Mouse (Mus musculus) brain, embryonic 14.5 days (tissue): ENCODE measurements around the gene Gm266. TPM values are rescaled to one million over a fixed set of nuclear protein-coding genes. Genes with fewer than 3 reads are reported as not detected.

ENCODE experiments used
- DNase-seq: peaks from one replicate; pipeline ENCODE4 v3.0.0-alpha.2; 2011; ENCODE audit warnings: low read depth
- CTCF ChIP-seq: fragments of 200-500 bp; IDR thresholded peaks from 2 replicates; pipeline ENCODE4 v1.5.1; 2012; ENCODE audit warnings: inconsistent platforms, mild to moderate bottlenecking, moderate library complexity, borderline replicate concordance; ENCODE audit not compliant: insufficient read depth, insufficient read length; ENCODE audit errors: extremely low read depth
- POLR2A ChIP-seq: fragments of 200-500 bp; IDR thresholded peaks from 2 replicates; pipeline ENCODE4 v1.6.1; 2012; ENCODE audit warnings: mild to moderate bottlenecking, inconsistent platforms, borderline replicate concordance; ENCODE audit not compliant: poor library complexity, insufficient read depth, insufficient read length, severe bottlenecking; ENCODE audit errors: extremely low read depth
- polyA plus RNA-seq: library from polyadenylated mRNA; depleted of rRNA; stranded (reverse); fragments of >200 nt; gene quantifications from 2 replicates; pipeline ENCODE4 v1.2.3, GENCODE M21; 2012; rRNA removed

The Gm266 gene
- 2.3 and 2.7 TPM in 2 replicates for polyA plus RNA-seq

DNA sequence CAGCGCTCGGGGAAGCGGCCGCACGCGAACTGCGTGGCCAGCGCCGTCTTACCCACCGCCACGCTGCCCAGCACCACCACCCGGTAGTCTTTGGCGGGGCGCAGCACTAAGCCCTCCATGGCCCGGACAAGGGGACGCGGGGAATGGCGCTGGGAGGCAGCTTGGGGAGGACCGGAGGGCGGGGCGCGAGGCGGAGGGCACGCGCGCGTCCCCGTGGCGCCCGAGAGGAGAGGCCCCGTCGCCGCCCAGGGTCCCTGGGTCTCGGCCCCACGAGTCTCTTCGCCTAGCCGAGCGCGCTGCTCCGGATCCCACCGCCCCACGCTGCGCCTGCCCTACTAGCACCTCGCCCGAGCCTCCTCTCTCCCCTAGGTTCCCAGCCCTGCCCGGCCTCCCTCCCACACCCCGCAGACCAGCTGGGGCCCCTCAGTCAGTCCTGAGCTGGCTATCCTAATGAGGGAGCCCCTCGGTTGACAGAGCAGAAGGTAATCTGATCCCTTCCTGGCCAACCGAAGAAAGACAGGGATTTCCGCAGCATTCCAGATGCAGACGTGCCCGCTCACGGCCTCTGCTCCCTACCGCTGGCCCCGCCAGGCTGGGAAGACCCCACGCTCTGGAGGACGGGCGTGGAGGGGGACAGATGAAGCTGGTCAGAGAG, at the start of gene Gm266:
TSS of gene Gm266 (minus strand) at position 172 of the 655 bp plus-strand sequence.
- peak; percentile 36 for DNase-seq
- no peak for TF ChIP-seq CTCF
- TF ChIP-seq POLR2A, result no peak

DNA sequence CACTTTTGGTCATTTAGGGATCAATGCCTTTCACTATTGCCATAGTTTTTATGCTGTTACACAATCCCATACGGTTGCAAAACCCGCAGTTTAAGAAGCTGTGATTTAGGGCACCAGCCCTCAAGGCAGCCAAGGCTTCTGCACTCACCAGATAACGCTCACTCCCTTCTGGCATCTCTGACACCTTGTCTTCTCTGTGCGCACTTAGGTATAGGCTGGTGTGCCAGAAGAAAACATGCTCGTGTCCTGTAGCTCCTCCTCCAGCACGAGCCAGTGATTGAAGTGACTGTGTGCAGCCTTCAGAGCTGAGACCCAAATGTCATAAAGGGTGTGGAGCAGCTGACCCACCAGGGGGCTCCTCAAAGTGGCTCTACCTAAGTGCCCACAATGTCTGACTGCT, 49.7 kb upstream of the Gm266 start:
- TF ChIP-seq POLR2A, result no peak
- no peak for TF ChIP-seq CTCF

DNA sequence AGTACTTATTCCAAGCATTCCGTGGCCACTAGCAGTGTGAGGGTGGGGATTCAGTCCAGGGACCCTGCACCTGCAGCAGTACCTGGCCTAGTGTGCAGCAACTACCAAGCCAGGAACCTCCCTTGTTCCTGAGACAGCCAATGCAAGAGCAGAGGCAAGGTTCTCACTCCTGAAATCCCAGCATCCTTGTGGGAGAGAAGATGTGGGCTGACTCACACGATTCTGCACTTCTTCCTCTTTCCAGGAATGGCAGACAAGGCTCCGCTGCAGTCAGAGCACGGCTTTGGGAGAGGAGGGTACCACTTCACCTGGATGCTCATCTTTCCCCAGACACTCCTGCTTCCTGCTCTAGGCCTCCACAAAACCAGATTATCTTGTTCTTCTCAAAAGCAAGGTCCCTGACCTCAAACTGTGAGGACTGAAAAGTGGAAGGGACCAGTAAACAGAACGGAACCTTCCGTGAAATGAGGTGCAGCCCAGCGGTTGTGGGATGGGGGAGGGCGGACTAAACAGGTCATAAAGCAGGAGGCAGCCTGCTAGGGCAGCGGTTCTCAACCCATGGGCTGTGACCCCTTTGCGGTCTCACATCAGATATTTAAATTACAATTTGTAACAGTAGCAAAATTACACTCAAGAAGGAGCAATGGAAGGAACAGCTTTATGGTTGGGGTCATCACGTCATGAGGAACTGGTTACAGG, 47.6 kb upstream of the Gm266 start:
- DNase-seq, result no peak
- no peak for TF ChIP-seq POLR2A
- no peak for TF ChIP-seq CTCF

More for the DNA sequence above, 49.7 kb upstream of the Gm266 start:
- DNase-seq, result no peak

DNA sequence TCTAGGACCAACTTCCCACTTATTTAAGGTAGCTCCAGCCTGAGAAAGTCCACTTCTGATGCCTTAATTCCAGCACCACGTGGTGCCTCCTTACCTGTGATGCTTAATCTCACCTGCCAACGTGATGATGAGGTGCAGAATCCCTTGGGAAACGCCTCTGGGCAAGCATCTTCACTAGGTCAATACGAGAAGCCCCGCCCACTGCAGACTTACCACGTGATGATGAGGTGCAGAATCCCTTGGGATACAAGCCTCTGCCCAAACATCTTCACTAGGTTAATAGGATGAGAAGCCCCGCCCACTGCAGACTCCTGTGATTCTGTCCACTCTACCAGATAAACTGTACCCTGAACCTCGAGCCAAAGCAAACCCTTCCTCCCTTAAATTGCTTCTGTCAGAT, 43.6 kb upstream of the Gm266 start:
- TF ChIP-seq CTCF (no peak), POLR2A (no peak)
- no peak for DNase-seq

DNA sequence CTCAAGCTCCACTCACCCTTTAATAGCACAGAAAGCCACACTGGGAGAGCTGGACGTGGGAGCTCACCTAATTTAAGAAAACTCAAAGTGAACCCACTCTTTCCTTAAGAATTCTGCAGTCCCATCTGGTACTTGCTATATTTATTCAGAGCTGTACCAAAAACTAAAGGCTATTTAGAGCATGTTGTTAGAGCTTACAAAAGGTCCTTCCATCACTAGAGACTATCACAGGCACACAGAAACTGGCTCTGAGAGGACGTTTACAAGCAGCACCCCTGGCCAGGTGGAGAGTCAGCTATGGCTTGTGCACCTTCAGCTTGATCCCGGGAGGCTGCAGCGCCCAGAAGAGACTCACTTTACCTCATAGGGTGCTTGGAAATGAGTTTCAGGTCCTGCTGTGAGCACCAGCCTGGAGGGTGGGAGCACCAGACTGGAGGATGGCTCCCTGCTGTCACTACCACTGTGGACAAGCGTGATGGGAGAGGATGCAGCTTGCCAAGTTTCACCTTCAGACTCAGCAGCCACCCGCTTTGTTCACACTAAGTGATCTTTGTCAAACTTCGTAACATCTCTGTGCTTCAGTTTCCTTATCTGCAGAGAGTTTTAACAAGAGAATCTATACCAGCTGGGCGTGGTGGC, 42.1 kb upstream of the Gm266 start:
- no peak for TF ChIP-seq POLR2A
- no peak for TF ChIP-seq CTCF
- no peak for DNase-seq

DNA sequence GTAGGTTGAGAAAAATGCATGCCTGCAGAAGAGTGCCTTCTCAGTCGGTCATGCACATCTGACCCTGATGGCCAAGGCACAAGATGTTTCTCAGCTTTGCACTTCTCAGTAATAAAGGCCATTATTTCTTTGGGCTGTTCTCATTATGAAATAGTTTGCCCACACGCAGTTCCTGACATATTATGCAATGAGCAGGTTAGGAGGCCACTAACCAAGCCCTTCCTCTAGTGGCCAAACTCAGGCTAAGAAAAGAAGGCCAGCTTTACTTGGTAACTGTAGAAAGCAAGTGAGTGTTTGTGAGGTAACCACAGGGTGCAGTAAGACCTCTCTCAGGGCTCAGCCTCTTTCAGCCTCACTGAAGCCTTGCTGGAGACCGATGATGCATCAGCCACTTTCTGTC, 39.3 kb upstream of the Gm266 start:
- TF ChIP-seq CTCF (no peak), POLR2A (no peak)
- no peak for DNase-seq

DNA sequence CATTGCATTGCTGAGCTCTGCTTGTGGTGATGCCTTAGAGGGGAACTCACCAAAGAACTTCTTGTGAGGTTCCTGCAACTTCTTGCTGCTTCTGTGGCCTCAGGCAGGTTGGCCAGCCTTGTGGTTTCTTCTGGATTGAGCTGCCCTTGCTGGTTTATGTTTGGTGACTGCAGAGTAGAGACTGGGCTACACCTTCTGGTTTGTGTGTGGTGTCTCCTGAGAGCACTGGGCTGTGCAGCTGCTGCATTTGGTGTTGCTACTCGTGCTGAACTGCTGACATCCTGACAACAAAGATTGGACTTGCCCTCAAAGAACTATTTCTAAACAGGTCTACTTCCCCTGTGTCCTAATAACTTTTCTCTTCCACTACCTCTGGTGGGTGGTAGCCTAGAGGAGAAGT, 38.8 kb upstream of the Gm266 start:
- TF ChIP-seq POLR2A (no peak), CTCF (no peak)
- no peak for DNase-seq

DNA sequence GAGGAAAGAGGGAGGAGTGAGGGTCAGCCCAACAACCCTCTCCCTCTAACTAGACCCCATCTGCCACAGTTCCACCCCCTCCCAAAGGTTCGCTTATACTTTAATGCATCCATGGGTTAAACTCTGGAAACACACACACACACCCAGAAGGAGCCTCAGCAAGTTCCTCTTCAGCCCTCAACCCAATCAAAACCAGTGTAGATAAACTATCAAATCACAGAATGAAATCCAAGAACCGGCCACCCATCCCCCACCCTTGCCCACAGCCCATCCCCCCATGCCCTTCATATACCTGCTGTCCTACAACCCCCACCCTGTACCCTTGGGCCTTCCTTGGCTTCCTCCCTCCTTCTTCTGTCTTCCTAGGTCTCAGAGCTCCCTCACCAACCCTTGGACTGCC, 35.4 kb upstream of the Gm266 start:
- TF ChIP-seq POLR2A (no peak), CTCF (no peak)
- DNase-seq, result no peak

DNA sequence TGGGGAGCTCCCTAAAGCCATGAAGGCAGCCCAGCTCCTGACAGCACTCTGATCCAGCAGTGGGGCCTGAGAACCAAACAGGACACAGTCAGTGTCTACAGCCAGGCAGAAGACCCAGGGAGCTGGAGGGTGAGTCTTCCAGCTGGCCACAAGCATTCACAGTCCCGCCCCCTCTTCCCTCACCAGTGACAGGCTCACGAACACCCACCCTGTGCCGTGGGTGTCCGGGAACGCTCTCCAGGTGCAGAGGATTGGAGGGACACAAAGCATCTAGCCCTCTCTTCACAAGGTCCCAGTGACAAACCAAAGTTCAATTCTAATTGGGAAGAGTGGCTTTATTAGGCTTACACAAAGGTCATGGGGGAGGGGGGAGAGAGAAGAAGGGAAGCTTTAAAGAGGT, 34.2 kb upstream of the Gm266 start:
- TF ChIP-seq CTCF, result no peak
- no peak for TF ChIP-seq POLR2A
- no peak for DNase-seq

DNA sequence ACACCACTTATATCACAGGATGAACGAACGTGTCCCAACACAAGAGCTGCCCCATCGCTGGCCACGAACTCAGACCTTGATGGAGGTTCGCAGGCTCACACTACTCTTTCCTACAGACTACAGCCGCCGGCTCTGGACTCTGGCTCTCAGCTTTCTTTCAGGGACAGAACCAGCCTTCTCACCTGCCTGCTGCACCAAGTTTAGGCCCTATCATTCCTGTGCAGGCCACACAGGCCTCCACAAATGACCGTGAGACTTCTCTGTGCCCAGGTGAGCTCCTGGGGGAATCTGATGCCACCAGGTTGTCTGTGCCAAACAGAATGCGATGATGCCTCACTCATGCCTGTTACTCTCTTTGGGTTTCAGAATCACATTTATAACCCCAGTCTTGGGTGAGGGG, 32.8 kb upstream of the Gm266 start:
- no peak for DNase-seq
- TF ChIP-seq CTCF (no peak), POLR2A (no peak)

DNA sequence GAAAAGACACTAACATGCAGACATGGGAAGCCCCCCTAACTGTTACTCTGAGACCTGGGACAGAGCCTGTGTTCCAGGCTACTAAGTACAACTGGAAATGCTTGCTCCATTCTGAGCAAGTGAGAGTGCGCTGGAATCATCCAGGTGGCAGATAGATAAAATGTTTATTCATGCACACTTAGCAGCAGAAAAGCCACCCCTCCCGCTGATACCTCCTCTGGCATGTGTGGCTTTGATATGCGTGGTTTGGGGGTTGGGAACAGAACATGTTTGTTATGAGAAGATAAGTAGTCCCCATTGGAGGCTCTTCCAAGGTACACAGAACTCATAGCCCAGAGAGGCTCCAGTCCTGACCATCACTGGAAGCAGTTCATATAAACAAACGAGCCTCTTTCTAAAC, 32.3 kb upstream of the Gm266 start:
- no peak for TF ChIP-seq CTCF
- TF ChIP-seq POLR2A, result no peak
- peak; percentile 5 for DNase-seq

DNA sequence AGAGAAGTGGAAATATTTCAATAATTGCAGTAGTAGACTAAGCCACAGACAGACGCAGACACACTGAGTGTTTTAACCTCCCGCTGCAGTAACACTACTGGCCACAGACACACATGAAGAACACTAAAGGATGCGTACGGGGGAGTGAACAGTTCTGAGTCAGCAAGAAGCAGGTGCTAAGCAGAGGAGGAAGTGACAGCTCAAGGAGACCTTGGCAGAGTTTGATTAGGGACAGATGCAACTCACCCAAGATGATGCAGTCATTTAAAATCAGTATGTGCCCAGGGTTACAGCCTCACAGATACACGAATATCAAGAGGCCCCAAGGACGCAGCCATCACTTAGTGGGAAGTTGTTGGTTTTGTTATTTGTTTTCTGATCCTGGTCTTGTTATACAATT, 31.2 kb upstream of the Gm266 start:
- DNase-seq, result no peak
- no peak for TF ChIP-seq CTCF
- TF ChIP-seq POLR2A, result no peak

DNA sequence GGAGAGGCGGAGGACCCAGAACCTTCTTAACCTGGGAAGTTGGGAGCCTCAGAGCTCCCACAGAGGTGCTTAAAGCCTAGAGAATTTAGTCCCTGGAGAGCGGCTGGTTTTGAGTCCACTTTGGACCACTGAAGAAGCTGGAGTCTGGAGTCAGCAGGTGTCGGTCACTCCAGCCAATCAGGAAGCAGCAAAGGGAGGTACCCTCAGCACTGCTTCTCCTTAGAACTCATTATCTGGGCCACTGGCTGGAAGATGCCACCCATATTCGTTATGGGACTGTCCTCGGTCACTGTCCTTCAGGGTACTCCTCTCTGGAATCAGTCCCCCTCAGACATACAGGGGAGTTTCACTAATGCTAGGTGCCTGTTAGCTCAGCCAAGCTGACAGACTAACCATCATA, 30.3 kb upstream of the Gm266 start:
- DNase-seq, result no peak
- TF ChIP-seq CTCF (no peak), POLR2A (no peak)
